Mouse (Mus musculus): Measurements from ENCODE around the gene Trub1. TPM values are rescaled to one million over a fixed set of nuclear protein-coding genes. Genes with fewer than 3 reads are reported as not detected.

The Trub1 gene
- polyA plus RNA-seq, 1 experiment from 2014 or later, result 13.7 TPM

DNA sequence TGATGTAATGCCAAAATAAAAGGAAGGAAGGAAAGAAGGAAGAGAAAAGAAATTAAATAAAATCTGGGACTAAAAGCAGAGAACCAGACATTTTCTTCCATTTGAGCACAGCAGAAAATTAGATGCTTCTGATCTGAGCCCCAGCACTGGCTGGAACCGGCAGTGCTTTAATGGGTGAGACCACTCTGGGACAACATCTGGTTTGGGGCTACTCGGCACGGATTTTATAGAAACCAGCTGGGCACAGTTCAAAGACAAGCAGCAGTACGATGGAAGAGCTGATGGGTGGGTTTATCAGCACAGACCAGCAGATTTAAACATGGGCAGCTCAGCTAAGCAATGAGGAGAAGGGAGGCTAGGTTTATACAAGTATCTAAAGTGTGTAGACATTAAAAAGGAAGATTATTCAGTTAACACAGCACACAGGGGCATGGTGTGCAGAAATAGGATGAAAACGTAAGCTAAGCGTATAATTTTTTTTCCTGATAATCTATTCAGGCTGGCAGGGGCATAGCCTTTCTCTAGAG lies 46.2 kb downstream of the Trub1 start:
- no peaks in the 10 kb centered on the region for H3K4me1 ChIP-seq (ENCODE audit: control insufficient read depth, insufficient read depth, low read depth, low read length)
- H3K4me2 ChIP-seq (ENCODE audit: low read length), result no peak overlapping the region
- no peaks in the 10 kb centered on the region for H3K36me3 ChIP-seq (ENCODE audit: control insufficient read depth, insufficient read depth, low read length)
- 62% methylated on average over 6 of the region's 6 CpGs for WGBS
- H3K9me3 ChIP-seq (ENCODE audit: control insufficient read depth, low read length), result no peaks in the 10 kb centered on the region
- no peak overlapping the region for H3K27ac ChIP-seq (ENCODE audit: low read depth, low read length)
- no peak for ATAC-seq
- H3K9ac ChIP-seq (ENCODE audit: low read depth, low read length), result no peak overlapping the region
- H3K4me3 ChIP-seq (ENCODE audit: low read length), result no peak overlapping the region
- H3K27me3 ChIP-seq (replicated peaks; ENCODE audit: control insufficient read depth, insufficient read depth, low read length), result no peaks in the 10 kb centered on the region

DNA sequence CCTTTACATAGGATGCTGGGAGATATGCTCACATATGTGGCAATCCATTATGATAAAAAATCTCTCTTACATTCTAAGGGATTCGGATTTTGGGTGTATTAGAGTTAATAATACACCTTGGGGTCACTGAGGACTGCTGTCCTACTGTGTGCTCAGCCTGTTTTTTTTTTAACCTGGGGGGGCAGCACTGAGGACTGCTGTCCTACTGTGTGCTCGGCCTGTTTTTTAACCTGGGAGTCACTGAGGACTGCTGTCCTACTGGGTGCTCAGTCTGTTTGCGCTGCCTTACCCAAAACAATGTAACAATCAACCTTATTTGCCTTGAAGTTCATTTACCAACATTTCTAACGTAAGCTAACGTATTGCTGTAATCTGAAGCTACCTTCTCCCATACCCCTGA lies 47.5 kb downstream of the Trub1 start:
- Histone ChIP-seq H3K36me3 (ENCODE audit: control insufficient read depth, insufficient read depth, low read length) (no peaks in the 10 kb centered on the region), H3K4me3 (ENCODE audit: low read length) (no peak overlapping the region), H3K4me2 (ENCODE audit: low read length) (no peak overlapping the region), H3K27me3 (replicated peaks; ENCODE audit: control insufficient read depth, insufficient read depth, low read length) (no peaks in the 10 kb centered on the region), H3K9me3 (ENCODE audit: control insufficient read depth, low read length) (no peaks in the 10 kb centered on the region), H3K9ac (ENCODE audit: low read depth, low read length) (no peak overlapping the region), H3K27ac (ENCODE audit: low read depth, low read length) (no peak overlapping the region), H3K4me1 (ENCODE audit: control insufficient read depth, insufficient read depth, low read depth, low read length) (no peaks in the 10 kb centered on the region)
- no peak for ATAC-seq
- 93% methylated on average over 5 of the region's 5 CpGs for WGBS

DNA sequence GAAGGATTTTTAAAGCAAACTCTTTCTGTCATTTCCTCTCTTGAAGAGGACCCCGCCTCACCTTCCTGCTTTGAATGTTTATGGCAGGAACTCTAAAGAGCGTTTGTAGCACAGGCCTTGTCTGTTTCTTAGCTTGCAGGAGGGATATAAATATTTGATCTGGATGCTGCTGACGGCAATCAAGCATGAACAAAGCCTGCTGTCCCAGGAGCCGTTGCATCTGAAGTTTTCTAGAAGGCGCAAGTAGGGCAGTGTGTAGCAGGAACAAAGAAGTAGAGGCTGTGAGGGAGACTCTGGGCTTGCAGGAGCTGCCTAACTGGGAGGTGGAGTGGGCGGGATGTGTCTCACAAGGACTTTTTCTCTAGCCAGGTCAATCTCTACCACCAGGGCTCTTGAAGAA lies 50.4 kb downstream of the Trub1 start:
- Histone ChIP-seq H3K36me3 (ENCODE audit: control insufficient read depth, insufficient read depth, low read length) (no peaks in the 10 kb centered on the region), H3K4me2 (ENCODE audit: low read length) (no peak overlapping the region), H3K4me3 (ENCODE audit: low read length) (no peak overlapping the region), H3K27me3 (replicated peaks; ENCODE audit: control insufficient read depth, insufficient read depth, low read length) (no peaks in the 10 kb centered on the region), H3K9ac (ENCODE audit: low read depth, low read length) (no peak overlapping the region), H3K9me3 (ENCODE audit: control insufficient read depth, low read length) (no peaks in the 10 kb centered on the region), H3K4me1 (ENCODE audit: control insufficient read depth, insufficient read depth, low read depth, low read length) (no peaks in the 10 kb centered on the region; the same call in 1 of the 2 replicates), H3K27ac (ENCODE audit: low read depth, low read length) (no peak overlapping the region)
- WGBS, result 56% methylated on average over 6 of the region's 6 CpGs
- ATAC-seq, result no peak

DNA sequence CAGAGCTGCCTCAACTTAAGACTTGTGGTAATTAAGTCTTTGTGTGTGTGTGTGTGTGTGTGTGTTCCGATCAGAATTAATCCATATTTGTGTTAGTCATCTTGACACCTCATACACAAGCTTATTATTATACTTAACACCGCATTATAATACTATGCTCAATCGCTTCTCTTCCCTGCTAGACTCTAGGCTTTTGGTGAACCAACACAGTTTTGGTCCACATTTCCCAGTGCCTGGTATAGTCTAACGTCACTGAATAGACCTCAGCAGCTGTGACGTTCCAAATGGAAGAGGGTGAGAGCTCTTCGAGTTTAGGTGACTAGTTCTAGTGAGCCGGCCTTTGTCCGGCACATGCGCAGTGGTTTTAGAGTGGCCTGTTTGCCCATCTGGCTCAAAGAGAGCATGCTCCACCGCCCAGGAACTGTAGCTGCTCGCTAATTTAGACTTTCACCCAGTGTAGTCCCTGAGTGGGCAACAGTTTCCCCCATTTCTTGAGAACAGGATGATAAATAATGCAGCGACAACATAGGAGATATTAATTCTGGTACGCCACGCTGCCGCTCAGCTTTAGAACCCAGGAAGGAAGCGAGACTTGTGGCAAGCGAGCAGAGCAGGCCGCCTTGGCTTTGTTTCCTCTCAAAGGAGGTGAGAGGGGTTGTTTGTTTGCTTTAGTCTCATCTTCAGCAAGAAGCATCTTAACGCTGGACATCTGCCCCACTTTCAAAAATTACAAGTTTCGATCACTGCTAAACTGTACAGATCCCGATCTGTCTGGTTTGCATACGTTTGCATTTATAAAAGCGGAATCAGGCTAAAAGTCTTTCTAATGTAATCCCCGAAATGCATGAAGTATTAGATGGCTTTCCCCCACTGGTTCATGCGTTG lies 52.6 kb downstream of the Trub1 start:
- no peak overlapping the region for H3K9ac ChIP-seq (ENCODE audit: low read depth, low read length)
- H3K36me3 ChIP-seq (ENCODE audit: control insufficient read depth, insufficient read depth, low read length), result no peaks in the 10 kb centered on the region
- no peak overlapping the region for H3K4me2 ChIP-seq (ENCODE audit: low read length)
- peaks cover 2% of the 10 kb centered on the region for H3K4me1 ChIP-seq (ENCODE audit: control insufficient read depth, insufficient read depth, low read depth, low read length)
- H3K9me3 ChIP-seq (ENCODE audit: control insufficient read depth, low read length), result no peaks in the 10 kb centered on the region
- no peak for ATAC-seq
- no peaks in the 10 kb centered on the region for H3K27me3 ChIP-seq (replicated peaks; ENCODE audit: control insufficient read depth, insufficient read depth, low read length)
- 62% methylated on average over 25 of the region's 25 CpGs for WGBS
- H3K4me3 ChIP-seq (ENCODE audit: low read length), result no peak overlapping the region
- no peak overlapping the region for H3K27ac ChIP-seq (ENCODE audit: low read depth, low read length)

GRCm38 (mm10) chr19:57506591-57506990 lies 53.9 kb downstream of the Trub1 start:
- H3K4me2 ChIP-seq (ENCODE audit: low read length), result no peak overlapping the region
- no peaks in the 10 kb centered on the region for H3K36me3 ChIP-seq (ENCODE audit: control insufficient read depth, insufficient read depth, low read length)
- H3K27ac ChIP-seq (ENCODE audit: low read depth, low read length), result no peak overlapping the region
- no peak overlapping the region for H3K4me3 ChIP-seq (ENCODE audit: low read length)
- WGBS, result 49% methylated on average over 5 of the region's 5 CpGs
- H3K9ac ChIP-seq (ENCODE audit: low read depth, low read length), result no peak overlapping the region
- H3K4me1 ChIP-seq (ENCODE audit: control insufficient read depth, insufficient read depth, low read depth, low read length), result peaks cover 2% of the 10 kb centered on the region
- no peak for ATAC-seq
- no peaks in the 10 kb centered on the region for H3K9me3 ChIP-seq (ENCODE audit: control insufficient read depth, low read length)
- no peaks in the 10 kb centered on the region for H3K27me3 ChIP-seq (replicated peaks; ENCODE audit: control insufficient read depth, insufficient read depth, low read length)

- H3K27me3 ChIP-seq (replicated peaks; ENCODE audit: control insufficient read depth, insufficient read depth, low read length), result no peaks in the 10 kb centered on the region
- peaks cover 2% of the 10 kb centered on the region for H3K4me1 ChIP-seq (ENCODE audit: control insufficient read depth, insufficient read depth, low read depth, low read length)
- no peak overlapping the region for H3K27ac ChIP-seq (ENCODE audit: low read depth, low read length)
- no peaks in the 10 kb centered on the region for H3K9me3 ChIP-seq (ENCODE audit: control insufficient read depth, low read length)
- no peaks in the 10 kb centered on the region for H3K36me3 ChIP-seq (ENCODE audit: control insufficient read depth, insufficient read depth, low read length)
- no peak for ATAC-seq
- H3K4me2 ChIP-seq (ENCODE audit: low read length), result no peak overlapping the region
- H3K9ac ChIP-seq (ENCODE audit: low read depth, low read length), result no peak overlapping the region
- H3K4me3 ChIP-seq (ENCODE audit: low read length), result no peak overlapping the region
- WGBS, result 83% methylated on average over 11 of the region's 11 CpGs
Observed at GRCm38 (mm10) chr19:57508261-57508788, 55.6 kb downstream of the Trub1 start.

DNA sequence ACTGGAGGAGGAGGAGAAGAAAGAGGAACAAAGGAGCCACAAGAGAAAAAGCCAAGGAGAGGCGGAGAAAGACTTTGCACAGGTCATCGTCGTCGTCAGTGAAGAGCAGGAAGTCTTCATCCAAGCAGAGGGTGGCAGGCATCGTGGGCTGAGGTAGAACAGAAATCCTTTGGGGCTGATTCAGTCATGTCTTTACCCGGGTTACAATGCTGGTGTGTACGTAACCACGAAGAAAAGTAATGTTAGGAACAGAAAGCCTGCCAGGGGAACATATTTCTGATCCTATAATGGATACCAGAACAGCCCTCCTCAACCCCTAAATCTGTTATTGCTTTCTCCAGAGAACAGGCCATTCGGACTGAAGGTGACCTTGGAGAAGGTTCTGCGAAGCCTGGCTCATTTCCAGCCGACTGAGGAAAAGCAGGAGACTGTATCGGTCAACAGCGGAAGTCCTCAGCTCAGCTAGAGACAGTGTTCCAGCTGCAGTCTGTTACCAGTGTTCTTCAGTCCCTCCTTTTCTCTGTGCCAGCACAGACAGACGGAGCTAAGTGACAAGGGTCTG lies 57.1 kb downstream of the Trub1 start:
- H3K4me3 ChIP-seq (ENCODE audit: low read length), result no peak overlapping the region
- H3K36me3 ChIP-seq (ENCODE audit: control insufficient read depth, insufficient read depth, low read length), result no peaks in the 10 kb centered on the region
- no peak overlapping the region for H3K27ac ChIP-seq (ENCODE audit: low read depth, low read length)
- WGBS, result 58% methylated on average over 14 of the region's 14 CpGs
- no peak overlapping the region; the same call in 1 of the 2 replicates for H3K9ac ChIP-seq (ENCODE audit: low read depth, low read length)
- H3K9me3 ChIP-seq (ENCODE audit: control insufficient read depth, low read length), result no peaks in the 10 kb centered on the region
- H3K4me2 ChIP-seq (ENCODE audit: low read length), result no peak overlapping the region
- H3K27me3 ChIP-seq (replicated peaks; ENCODE audit: control insufficient read depth, insufficient read depth, low read length), result no peaks in the 10 kb centered on the region
- H3K4me1 ChIP-seq (ENCODE audit: control insufficient read depth, insufficient read depth, low read depth, low read length), result peaks cover 2% of the 10 kb centered on the region
- ATAC-seq, result no peak

DNA sequence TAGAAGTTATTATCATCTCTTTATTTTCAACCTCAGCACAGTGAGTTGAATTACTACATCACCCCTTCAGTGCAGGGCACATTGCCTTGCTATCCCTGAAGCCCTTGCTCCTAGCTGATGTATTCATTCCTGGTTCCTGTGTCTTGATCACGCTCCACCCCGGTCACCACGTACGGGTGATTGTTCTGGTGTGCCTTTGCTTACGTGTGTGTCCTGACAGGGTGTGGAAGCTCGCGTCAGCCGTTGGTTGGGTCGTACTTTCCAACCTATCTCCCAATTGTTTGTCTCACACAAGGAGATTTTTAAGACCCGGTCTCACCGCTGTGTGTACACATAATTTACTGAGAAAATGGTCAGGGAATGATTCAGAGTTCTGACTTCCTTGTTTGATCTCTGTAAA lies 58.1 kb downstream of the Trub1 start:
- Histone ChIP-seq H3K27me3 (replicated peaks; ENCODE audit: control insufficient read depth, insufficient read depth, low read length) (no peaks in the 10 kb centered on the region), H3K36me3 (ENCODE audit: control insufficient read depth, insufficient read depth, low read length) (no peaks in the 10 kb centered on the region), H3K9me3 (ENCODE audit: control insufficient read depth, low read length) (no peaks in the 10 kb centered on the region), H3K4me1 (ENCODE audit: control insufficient read depth, insufficient read depth, low read depth, low read length) (peaks cover 2% of the 10 kb centered on the region; the same call in 1 of the 2 replicates), H3K4me3 (ENCODE audit: low read length) (no peak overlapping the region), H3K4me2 (ENCODE audit: low read length) (no peak overlapping the region), H3K9ac (ENCODE audit: low read depth, low read length) (no peak overlapping the region), H3K27ac (ENCODE audit: low read depth, low read length) (no peak overlapping the region)
- WGBS, result 93% methylated on average over 11 of the region's 11 CpGs
- no peak for ATAC-seq

GRCm38 (mm10) chr19:57513123-57513522 lies 60.4 kb downstream of the Trub1 start:
- H3K27me3 ChIP-seq (replicated peaks; ENCODE audit: control insufficient read depth, insufficient read depth, low read length), result no peaks in the 10 kb centered on the region
- ATAC-seq, result no peak
- H3K27ac ChIP-seq (ENCODE audit: low read depth, low read length), result no peak overlapping the region
- H3K9me3 ChIP-seq (ENCODE audit: control insufficient read depth, low read length), result no peaks in the 10 kb centered on the region
- no peaks in the 10 kb centered on the region for H3K36me3 ChIP-seq (ENCODE audit: control insufficient read depth, insufficient read depth, low read length)
- WGBS, result 84% methylated on average over 9 of the region's 9 CpGs
- no peak overlapping the region for H3K9ac ChIP-seq (ENCODE audit: low read depth, low read length)
- no peak overlapping the region for H3K4me3 ChIP-seq (ENCODE audit: low read length)
- H3K4me1 ChIP-seq (ENCODE audit: control insufficient read depth, insufficient read depth, low read depth, low read length), result peaks cover 2% of the 10 kb centered on the region; the same call in 1 of the 2 replicates
- H3K4me2 ChIP-seq (ENCODE audit: low read length), result no peak overlapping the region
